Mouse (Mus musculus): Measurements from ENCODE around the gene Catsperz.
A peak's percentile ranks its signal among the peaks of the same experiment; 100 is the strongest.
"Not testable (repeated sequence)": the region's sequence is repeated elsewhere in the genome, so short reads cannot be mapped to it uniquely, and the experiment has no call there.

Catsperz gene

DNA sequence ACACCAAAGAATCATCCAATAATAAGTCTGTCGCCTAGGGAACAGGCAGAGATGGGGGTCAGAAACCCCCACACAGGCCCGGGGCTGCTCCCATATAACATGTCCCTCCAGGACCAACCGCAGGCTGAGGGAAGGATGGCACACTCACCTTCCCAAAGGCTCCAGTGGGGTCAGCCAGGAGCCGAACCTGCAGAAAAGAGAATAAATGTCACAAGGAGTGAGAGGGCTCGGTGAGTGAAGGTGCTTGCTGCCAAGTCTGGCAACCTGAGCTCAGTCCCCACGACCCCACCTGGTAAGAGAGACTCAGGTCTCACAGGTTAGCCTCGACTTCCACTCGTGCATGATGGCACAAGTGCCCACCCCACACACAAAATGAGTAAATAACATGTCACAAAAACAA, 18.1 kb downstream of the Catsperz start:
- DNase-seq (ENCODE audit: low spot score), result no peak

DNA sequence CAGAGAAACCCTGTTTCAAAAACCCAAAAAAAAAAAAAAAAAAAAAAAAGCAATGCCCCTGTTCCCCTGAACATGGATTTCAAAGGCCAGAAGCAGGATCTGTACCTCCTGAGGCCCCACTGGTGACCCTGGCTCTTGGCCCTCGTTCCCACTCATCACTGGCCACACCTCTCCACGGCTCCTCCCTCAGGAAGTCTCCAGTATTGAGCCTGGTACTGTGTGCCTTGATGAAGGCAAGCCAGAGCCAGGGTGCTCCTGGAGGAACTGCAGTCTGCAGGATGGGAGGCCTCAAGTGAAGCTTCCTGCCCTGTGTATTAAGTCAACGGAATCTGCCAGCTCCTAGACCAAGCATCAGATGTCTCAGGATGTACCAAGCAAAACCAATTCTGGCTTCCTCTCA, 19.0 kb downstream of the Catsperz start:
- no peak for DNase-seq (ENCODE audit: low spot score)

DNA sequence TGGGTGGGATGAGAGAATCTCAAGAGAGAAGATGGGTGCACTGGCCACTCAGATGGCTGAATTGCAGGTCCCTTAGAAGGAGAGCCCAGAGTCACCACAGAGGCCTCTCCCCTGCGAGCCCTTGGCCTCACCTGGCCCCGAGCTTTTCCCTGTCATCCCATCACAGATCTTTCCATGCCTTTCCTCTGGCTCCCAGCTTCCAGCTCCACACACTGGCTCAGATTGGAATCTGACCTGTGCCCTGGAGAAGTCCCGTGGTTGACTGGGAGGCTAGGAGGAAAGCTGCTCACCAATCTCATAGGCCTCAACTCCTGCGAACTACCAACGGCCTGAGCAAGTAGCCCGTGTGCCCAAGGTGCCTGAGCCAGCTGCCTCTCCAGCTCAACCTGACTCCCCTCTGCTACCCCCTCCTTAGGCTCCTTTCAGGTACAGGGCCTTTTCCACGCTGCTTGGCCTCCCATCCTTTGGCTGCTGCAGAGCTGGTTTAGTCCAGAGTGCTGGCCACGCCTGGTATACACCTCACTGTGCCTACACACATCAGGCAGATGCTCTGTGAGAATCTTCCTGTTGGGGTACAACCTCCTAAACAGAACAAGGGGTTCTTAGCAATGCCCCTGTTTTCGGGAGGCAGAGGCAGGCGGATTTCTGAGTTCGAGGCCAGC, 19.6 kb downstream of the Catsperz start:
- DNase-seq (ENCODE audit: low spot score), result peak; percentile 54

DNA sequence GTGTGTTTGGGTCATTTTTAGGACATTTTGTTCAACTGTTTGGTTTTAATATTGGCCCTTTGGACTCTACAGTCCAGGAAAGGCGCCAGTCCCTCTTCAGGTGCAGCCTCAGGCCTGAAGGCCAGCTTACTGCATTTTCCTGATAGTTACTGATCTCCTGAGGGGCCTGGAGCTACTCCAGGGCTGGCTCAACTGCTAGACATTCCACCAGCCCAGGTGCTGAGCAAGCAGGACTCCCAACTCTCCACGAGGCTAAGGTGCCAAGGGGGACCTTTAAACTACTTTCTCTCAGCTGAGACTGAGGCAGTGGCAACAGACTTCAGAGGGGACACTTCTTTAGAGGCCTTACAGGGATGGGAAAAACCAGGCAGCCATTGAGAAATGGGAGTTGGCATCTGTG, 20.3 kb downstream of the Catsperz start:
- DNase-seq (ENCODE audit: low spot score), result no peak

DNA sequence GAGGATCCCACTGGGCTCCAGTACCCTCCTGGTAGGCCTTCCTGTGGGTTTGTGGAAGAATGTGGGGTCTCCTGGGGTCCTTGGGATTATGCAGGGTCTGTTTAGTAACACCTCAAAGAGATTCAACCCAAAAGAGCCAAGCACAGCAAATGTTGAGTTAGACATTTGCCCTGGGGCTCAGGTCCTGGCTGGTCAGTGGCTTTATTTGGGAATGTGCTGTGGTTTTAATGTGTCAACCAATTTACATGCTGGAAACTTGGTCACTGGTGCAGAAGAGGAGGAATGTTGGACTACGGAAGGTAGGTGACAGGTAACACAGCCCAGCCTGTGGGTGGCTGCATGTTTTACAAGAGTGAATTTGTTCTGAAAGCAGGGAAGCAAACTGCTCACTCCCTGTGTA, 22.1 kb downstream of the Catsperz start:
- DNase-seq (ENCODE audit: low spot score), result no peak

DNA sequence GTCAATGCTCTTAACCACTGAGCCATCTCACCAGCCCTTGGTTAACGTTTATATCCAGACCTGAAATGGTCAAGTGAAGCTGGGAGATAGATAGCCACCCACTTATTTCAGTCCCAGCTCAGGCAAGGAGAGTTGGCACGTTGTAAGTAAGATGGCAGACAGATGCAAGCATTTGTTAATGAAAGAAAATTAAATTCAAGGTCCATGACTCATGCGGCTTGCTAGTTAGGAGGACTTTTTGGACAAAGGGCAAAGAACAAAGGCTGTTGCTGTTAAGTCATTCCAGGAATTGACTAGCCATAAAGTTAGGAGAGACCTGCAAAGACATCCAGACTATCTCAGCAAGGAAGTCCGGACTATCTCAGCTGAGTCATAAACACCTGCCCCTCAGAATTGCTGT, 25.5 kb downstream of the Catsperz start:
- no peak for DNase-seq (ENCODE audit: low spot score)

DNA sequence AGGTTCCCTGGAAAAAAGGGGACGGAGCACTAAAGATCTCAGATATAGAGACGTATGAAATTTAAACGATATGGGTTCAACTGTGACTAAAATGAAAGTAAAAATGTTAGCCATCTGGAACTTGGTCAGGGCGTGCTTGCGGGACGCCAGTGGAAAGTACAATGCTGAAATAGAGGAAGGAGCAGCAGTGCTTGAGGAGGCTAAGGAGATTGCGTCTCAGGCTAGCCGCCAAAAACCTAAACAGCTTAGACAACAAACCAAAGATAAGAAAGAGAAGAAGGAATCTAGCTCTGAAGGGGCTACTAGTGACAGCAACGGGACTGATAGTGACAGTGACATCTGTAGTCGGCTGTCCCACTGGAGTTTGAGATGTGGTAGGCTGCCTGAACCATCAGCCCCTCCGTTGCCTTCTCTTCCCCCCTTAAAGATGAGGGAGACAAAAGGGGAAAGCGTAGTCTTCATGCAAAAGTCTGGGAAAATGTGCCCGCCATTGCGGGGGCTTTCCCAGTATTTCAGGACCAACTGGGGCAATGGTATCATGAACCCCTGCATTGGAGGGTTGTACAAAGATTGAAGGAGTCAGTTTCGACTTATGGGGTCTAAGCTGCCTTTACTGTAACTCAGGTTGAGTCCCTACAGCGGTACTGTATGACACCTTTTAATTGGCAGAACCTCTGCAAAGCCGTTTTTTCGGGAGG, 29.4 kb downstream of the Catsperz start:
- not testable (repeated sequence) for DNase-seq (ENCODE audit: low spot score)

DNA sequence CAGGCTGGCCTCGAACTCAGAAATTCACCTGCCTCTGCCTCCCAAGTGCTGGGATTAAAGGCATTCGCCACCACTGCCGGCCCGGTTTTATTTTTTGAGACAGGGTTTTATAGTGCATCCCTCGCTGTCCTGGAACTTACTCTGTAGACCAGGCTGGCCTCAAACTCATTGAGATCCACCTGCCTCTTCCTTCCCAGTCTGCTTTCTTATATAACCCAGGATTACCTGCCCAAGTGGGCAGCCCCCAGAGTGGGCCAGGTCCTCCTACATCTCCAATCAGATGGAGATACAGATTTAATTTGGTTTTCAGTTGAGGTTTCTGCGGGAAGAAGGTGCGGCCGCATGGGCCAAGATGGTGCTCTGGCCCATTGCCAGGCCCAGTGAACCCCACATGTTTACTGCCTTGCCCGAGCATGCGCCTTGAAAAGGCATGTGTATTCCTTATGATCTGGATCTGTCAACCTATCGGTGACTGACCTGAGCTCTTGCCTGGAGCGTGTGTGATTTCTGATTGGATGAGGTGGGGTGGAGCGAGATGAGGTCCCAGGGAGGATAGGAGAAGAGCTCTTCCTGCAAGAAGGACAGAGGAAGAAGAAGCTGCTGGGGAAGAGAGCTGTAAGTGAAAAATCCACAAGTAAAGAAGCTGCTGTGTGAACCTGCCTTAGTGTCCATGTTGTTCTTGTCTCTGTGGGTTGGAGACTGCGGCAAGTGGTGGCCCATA, 31.3 kb downstream of the Catsperz start:
- DNase-seq (ENCODE audit: low spot score), result no peak

DNA sequence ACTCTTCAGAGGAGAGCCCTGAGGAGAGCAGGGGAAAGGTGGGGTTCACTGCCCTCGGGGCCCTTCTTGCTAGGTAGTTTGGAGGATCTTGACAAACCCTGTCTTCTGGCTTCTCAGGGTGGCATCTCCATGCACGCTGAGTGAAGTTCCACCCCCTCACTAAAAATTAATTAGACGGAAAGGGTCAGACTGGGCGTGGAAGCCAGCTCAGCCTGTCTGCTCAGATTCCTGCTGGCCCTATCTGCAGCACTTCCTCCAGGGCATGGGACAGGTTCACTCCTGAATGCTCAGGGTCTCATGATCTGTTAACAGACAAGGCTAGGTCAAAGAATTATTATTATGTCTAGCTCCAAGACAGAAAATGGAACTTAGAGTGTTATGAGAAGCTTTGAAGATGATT, 32.7 kb downstream of the Catsperz start:
- DNase-seq (ENCODE audit: low spot score), result no peak

DNA sequence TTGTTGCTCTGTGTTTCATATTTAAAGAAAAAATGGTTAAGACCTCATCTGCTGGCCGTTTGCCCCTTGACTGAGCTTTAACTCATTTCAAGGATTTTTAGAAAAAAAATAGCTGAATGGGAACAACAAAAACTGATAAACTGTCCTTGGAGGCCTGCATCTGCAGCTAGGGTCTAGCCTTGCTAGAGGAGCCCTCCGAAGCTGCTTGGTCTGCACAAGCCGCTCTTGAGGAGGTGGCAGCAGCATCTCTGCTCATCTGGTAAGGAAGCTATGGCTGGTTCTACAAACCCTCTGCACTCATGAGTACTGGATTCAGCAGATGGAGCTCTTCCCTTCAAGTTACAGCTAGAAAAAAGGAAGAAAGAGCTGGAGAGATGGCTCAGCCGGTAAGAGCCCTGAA, 47.2 kb downstream of the Catsperz start:
- no peak for DNase-seq (ENCODE audit: low spot score)

DNA sequence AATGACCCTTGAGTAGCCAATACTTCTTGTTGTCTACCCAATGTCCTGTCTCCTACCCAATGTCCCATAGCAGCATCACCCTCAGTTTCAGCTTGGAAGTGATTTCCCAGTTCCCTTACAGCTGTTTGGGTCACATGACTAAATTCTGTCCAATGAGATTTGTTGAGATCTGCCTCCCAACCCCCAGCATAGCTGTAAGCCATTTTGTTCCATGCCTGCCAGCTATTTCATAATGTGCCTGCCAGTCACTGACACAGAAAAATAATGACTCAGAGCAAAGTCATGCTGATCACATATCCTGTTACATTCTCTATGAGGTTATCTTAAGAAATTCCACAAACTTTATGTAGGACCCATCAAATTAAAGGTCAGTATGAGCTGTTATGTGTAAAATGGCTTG, 48.4 kb downstream of the Catsperz start:
- peak; percentile 90 for DNase-seq (ENCODE audit: low spot score)

DNA sequence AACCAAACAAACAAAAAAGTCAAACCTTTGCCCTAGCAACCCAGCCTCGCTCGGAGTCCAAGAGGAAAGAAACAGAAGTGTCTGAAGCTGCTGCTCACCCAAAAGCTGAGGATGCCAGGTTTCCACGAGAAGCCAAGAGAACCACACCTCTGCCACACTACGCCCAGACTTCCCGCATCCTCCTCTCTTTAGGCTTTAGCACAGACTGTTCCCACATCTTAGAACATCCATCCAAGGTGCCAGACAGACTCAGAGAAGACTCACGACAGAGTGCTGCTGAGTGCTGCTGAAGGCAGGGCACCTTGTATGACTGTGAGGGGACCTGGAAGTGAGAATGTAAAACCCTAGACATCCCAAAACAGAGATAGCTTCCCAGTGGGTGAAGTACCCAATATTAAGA, 49.3 kb downstream of the Catsperz start:
- DNase-seq (ENCODE audit: low spot score), result no peak

DNA sequence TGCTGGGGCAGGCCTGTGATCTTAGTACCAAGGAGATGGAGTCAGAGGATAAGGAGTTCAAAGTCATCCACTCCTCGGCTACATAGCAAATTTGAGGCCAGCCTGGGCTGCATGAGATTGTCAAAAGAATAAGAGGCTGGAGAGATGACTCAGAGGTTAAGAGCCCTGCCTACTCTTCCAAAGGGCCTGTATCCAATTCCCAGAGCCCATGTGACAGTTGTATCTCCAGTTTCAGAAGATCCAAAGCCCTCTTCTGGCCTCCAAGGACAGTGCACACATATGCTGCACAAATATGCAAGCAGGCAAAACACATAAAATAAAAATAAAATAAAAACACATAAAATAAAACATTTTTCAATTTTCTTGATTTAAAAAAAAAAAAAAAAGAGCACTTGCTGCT, 50.9 kb downstream of the Catsperz start:
- DNase-seq (ENCODE audit: low spot score), result peak; percentile 25

DNA sequence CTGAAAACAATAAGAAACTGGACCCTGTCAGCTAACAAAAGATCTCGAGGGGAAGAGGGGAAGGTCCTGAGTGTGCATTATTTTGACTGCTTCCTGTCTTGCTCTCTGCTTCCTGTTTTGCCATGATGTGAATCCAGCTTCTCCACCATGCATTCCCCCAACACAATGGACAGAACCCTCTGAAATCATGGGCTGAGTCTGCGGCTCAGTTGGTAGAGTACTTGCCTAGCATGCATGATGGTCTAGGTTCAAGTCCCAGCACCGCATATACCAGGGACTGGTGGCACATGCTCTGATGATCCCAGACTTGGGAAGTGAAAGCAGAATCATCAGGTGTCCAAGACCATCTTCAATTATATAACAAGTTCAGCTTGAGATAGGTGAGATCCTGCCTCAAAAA, 52.5 kb downstream of the Catsperz start:
- DNase-seq (ENCODE audit: low spot score), result no peak

Data from adipocyte (in vitro differentiated cells).